Mouse (Mus musculus) NIH3T3 (cell line): ENCODE results near the gene Fhit.
"Not testable (repeated sequence)": the region's sequence is repeated elsewhere in the genome, so short reads cannot be mapped to it uniquely, and the experiment has no call there.

Experiments used
- DNase-seq: peaks from one replicate; pipeline ENCODE4 v3.0.0-alpha.2; 2012; ENCODE audit warnings: low read depth

Fhit gene

GRCm38 (mm10) chr14:9974402-9974801, 1187.4 kb downstream of the Fhit start:
- DNase-seq = no peak

DNA sequence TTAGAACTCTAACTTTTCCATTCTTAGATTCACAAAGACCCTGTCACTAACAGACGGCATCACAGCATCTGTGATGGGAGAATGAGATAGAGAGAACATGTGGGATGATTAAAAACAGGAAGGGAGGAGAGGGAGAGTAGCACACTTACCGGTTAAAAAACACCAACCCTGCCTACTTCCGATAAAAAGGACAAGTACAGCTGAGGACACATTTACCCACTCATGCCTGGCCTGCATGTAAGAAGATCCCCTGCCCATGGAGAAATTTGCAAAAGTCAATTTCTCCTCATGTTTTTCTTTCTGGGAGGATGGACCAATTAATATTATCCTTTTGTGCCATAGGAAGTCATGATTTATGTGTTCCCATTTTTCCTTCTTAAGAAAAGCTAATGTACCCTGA, 1198.0 kb downstream of the Fhit start:
- no peak for DNase-seq

- DNase-seq = peak; percentile 4
Observed at GRCm38 (mm10) chr14:9960396-9960795, 1201.4 kb downstream of the Fhit start.

DNA sequence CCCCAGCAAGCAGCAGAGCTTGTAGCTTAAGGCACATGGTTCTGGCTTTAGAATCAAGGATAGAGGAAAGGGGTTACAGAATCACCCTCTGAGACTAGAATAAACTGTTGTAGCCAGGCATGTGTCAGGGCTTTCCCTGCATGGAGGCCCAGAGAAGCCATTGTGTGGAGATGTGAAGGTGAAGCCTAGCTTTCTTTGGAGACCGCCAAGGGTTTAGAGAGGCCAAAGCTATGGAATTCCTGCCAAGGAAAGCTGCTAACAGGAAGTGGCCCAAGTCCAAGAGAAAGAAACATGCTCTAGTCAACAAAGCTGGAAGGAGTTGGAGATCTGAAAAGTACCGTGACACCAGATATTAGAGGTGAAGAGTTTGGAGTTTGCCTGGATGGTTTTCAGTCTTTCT, 1262.3 kb downstream of the Fhit start:
- DNase-seq = no peak

- DNase-seq = no peak
Observed at GRCm38 (mm10) chr14:9896556-9896955, 1265.3 kb downstream of the Fhit start.

GRCm38 (mm10) chr14:9852041-9852440, 1309.8 kb downstream of the Fhit start:
- DNase-seq = no peak

DNA sequence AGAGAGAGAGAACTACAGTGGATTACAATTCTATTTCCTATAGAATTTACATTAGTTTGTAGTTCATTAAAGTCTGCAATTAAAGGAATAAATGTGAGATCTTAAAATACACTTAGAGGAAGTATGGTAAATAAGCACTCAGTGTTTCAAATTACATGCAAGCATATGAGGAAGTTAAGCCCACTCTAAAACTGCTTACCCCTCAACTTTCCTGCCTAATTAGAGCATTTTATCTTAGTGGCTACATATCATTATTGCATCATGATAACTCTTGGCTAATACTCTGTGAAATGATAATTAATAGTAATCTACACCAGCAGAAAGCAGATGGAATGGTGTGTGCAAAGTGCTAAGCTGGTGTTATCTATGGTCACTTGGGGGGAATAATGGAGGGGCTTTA, 1329.5 kb downstream of the Fhit start:
- DNase-seq = no peak

DNA sequence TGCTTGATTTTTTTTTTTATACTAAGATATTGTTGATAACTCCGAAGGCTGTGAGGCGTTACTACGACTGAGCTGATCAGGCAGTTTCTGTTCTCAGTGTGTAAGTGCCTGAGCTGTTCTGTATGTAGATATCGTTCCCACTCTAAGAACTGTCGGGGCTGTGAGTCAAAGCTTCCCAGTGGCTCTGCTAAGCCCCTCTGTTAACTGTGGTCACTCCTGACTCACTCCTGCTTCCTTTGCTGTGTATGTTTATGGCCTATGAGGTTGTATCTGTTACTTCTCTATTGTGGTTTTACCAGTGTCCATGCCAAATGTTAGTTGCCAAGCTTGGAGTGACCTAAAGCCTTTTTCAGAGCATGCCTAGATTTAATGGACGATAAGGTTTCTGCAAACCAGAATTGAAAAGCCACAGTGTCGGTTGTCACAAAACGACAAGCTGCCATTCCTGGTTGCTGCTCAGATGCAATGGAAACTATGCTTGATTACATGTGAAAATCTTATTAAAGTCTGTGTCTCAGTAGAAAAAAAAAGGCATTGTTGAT, 1333.1 kb downstream of the Fhit start:
- DNase-seq = not testable (repeated sequence)

DNA sequence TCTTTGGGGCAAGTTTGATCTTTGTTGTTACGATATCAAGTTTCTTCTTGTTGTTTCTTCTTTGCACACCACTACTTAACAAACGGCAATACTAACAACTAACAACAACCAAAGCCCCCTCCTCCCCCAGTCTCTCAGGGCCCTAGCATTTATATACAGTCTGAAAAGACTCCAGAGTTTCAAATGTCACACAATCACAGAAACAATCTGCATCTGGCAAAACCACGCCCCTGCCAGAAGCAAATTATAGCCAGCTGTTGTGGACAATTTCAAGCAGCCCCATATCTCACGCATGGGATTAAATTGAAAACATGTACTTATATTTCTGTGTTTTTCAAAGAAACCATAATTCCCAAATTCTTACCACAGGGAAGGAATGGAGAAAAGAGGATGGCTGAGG, 1345.9 kb downstream of the Fhit start:
- DNase-seq = peak; percentile 3

DNA sequence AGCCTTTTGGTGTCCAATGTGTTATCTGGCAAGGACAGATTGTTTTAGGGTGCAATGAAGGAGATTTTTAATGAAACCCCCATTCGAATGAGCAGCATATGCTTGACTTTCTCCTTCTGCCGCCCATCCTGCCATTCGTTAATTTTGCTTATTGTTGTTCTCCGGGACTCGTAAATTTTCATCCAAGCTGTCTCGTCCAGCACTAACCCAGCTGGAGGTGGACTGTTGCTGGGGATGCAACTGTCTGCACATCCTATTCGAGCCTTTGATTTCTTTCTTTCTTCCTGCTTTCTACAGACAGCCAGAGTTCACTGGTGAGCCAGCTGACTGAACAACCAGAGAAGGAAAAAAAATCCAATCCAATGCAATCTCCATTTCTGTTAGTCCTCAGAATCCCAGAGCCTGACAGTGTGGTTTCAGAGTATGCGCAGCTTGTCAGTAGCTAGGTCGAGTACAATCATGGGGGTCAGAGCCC, 1350.0 kb downstream of the Fhit start:
- no peak for DNase-seq

DNA sequence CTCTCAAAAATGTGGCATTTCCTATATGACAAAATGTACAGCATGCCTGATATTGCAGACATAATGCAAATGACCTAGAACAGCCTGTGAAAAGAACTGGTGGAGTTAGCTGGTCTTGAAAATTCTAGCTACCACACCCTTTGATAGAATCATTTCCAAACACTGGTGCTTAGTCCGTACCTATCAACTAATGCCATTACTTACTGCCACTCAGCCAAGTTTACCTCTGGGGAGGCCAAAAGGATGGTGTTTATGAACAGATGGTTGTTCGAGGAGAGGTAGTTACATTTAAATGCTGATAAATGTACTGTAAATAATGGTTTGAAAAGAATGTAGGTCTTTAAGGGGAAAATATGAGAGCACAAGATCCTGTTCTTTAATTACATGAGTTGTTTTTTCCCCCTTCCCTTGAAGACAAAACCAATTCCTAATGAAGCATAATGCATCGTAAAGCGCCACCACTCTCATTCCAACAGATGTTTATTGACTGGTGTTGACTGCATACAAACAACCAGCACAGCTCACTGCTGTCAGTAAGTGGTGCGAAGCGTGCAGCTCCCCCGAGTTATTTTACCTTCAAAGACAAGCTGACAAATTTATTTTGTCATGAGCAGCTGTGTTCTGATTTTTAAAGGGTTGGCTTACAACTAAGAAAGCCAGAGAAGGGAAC, 1350.5 kb downstream of the Fhit start:
- DNase-seq = no peak

DNA sequence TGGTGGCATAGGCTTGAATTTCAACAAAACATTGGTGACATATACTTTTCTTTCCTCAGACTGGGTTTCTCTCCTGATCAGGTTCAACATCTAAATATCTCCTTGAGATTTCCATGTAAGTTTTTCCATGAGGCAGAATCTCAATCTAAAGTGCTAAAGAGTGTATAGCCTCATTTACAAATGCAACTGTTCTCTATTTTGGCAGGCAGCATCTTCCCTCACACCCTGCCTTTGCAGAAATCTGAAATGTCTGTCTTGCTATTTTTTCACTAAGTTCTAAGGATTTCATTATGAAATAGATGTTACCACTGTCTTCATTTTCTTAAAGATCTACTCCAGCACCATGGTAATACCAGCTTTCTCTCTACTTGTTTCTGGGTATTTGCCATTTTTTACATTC, 1368.4 kb downstream of the Fhit start:
- no peak for DNase-seq

DNA sequence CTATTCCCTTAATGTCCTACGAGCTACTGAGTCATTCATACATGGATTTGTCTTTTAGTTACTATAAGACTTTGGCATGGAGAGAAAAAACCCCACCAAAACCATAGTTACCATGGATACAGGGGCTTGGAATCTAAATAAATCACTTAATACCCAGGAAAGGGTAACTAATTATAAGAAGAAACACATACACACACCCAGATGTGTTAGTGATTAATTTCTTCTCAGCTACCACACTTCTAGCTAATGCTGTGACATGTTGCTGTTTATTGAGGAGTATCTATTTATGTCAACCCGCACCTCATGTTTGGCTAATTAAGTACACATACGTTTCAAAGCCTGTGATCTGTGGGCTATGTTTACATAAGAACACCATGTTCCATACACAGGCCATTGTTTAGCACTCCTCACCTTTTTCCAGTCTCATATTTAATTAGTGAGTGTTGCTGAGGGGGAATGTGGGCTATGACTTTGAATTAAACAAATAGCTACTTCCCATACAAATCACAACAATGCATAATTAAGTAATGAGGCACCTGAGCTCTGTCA, 1373.4 kb downstream of the Fhit start:
- no peak for DNase-seq

DNA sequence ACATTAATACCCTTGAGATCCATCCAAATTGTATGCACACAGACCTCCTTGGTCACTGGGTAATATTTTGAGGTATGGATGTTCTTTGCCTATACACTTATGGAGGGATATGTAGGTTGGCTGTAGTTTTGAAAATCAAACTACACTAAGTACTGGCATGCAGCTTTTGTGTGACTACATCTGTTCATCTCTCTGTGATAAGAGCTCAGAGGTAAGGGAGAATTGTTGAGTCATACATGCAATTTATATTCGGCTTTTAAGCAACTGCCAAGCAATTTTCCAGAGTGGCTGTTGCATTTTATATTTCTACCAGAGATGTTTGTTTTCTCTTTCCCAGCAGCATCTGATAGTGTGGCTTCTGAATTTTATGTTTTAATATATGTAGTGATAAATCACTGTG, 1374.4 kb downstream of the Fhit start:
- no peak for DNase-seq

- no peak for DNase-seq
Observed at GRCm38 (mm10) chr14:9785861-9786260, 1376.0 kb downstream of the Fhit start.

DNA sequence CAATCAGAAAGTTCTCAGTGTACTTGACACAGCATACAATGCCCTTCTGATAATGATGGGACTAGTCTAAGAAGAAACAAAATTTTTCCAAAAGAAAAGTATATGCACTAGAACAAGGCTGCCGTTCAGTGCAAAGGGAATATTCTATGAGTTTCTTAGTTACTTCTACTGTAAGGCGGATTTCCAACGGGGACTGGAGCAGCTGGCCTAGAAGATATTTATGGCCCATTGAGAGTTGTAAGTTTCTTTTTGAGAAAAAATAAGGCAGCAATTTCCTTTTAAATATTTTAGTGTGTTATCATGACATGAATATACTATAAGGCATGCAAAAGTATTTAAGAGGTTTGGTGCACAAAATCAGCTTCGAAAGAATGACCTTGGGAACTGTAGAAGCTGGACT, 1410.5 kb downstream of the Fhit start:
- DNase-seq = no peak

DNA sequence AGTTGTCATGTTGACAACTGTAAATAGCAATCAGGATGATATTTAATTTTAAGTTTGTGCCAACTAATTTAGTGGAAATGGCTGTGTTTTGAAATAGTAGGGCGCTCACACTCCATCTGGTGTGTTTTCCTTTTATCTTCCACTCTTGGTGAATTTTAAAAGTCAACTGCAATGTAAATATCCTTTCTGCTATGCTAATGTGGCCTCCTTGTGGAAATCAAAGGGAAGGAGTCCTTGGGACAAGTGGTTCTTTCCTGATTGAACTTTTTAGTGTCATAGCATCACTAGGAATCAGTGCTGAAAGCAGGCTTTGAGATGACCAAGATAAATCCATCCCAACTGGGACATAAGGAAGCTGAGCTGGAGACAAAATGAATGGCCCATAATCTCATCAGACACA, 1413.1 kb downstream of the Fhit start:
- DNase-seq = no peak

- peak; percentile 3 for DNase-seq
Observed at GRCm38 (mm10) chr14:9721917-9722472, 1439.8 kb downstream of the Fhit start.

DNA sequence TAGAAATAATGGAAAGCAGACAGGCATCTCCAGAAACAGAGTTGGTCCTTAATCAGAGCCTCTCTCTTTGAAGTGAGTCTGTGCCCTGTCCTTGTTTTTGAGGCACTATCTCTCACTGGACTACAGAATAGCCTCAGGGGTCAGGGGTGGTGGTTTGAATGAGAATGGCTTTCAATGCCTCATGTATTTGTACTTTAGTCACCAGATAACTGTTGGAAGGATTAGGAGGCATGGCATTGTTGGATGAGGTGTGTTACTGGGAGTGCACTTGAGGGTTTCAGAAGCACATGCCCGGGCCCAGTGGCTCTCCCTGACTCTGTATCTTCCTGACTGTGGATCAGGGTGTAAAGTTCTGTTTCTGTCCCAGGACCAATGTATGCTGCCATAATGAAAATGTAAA, 1463.2 kb downstream of the Fhit start:
- DNase-seq = no peak

DNA sequence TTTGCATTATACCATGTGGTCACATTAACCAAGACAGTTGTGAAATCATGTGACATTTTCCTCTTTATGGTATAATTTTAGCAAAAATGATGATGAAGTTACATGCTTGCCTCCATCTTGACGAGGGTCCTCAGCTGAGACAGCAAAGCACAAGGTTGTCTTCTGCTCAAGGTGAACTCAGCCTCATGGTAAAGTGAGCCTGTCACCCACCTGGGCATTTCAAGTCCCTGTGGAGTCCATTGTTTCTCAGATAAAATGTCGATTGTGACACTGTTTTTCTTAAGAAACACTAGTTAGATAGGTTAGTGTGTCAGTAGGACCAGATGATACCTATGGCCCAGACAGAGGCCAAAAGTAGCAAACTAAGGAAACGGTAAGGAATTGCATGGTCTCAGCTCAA, 1464.7 kb downstream of the Fhit start:
- no peak for DNase-seq

DNA sequence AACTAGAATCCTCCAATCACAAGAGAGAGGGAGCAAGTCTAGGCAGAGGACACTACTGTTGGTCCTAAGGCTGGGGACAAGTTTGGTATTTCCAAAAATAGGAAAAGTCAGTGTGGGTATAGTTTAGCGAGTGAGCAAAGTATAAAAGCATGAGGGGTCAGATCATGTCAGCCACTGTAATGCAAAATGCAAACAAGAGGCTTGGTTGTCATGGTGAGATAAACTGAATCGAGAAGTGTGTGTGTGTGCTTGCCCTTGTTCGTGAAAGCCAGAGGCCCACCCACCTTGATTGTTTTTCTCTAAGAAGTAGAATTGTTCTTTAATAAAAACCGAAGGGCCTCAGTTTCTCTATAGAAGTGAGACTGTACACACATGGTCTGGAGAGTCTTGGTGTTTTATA, 1465.8 kb downstream of the Fhit start:
- DNase-seq = peak; percentile 9

DNA sequence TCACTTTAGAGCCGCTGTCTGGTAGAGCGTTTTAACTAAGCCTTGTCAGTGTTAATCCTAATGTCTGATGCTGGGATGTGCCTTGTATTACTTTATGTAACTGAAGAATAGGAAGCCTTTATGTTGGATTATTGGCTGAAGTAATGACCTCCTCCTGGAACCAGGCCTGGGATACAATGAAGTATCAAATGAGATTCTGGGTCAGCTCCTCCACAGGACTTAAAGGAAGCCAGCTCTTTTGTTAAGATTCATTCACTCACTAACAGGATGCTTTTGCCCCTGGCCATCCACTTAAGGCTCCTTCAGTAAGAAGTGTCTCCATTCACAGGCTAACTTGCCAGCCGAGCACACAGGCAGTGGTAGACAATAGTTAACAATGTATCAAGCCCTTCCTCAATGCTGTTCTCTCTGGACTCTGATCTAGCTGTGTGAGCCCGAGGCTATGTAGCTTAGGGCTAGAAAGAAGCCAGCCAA, 1466.6 kb downstream of the Fhit start:
- DNase-seq = no peak

DNA sequence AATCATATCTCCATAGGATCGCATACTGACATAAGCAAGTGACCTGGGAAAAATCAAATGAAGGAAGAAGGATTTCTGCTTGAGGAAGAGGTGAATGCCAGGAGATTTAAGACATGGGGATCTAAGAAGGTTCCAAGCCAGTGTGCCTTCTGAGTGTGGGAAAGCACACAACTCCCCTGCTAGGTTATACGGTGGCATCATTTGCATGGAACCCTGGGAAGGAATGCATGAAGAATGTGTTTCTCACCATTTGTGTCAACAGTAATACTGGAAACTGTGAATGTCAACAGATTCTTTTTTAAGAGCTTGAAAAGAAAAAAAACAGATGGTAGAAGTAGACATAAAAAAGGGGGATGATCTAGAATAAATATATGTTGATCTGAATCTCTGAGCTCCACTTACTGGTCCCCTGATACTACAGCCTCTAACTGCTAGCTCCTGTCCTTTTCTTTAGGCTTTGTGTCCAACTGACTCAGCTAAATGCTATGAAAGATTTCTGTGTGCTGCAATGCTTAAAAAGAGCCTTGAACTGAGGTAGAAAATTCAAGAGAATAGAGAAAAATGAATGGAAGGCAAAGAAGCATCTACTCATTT, 1473.1 kb downstream of the Fhit start:
- no peak for DNase-seq
